Mouse (Mus musculus): ENCODE data around the gene Grip1. TPM values are rescaled to one million over a fixed set of nuclear protein-coding genes. Genes with fewer than 3 reads are reported as not detected.
"Not testable (repeated sequence)": the region's sequence is repeated elsewhere in the genome, so short reads cannot be mapped to it uniquely, and the experiment has no call there.

Gene Grip1
- polyA plus RNA-seq, 1 experiment from 2014 or later = 1.8 TPM

GRCm38 (mm10) chr10:120097564-120097963, 643.9 kb downstream of the Grip1 start:
- WGBS = 58% methylated on average over 5 of the region's 5 CpGs
- peaks cover 11% of the 10 kb centered on the region for H3K36me3 ChIP-seq (ENCODE audit: control insufficient read depth, insufficient read depth, low read length)
- H3K9me3 ChIP-seq (ENCODE audit: control insufficient read depth, low read length) = no peaks in the 10 kb centered on the region
- H3K9ac ChIP-seq (ENCODE audit: low read length) = no peak overlapping the region
- ATAC-seq (ENCODE audit: low read depth) = no peak
- H3K27me3 ChIP-seq (ENCODE audit: control insufficient read depth, insufficient read depth, low read depth, low read length) = no peaks in the 10 kb centered on the region
- H3K4me3 ChIP-seq (ENCODE audit: low read length) = no peak overlapping the region
- no peak overlapping the region for H3K4me2 ChIP-seq (ENCODE audit: low read depth, low read length)
- no peak overlapping the region for H3K27ac ChIP-seq (ENCODE audit: low read length)
- H3K4me1 ChIP-seq (replicated peaks; ENCODE audit: control insufficient read depth, insufficient read depth, low read length) = no peaks in the 10 kb centered on the region

- Histone ChIP-seq H3K9ac (ENCODE audit: low read length) (no peak overlapping the region), H3K4me2 (ENCODE audit: low read depth, low read length) (no peak overlapping the region), H3K27ac (ENCODE audit: low read length) (no peak overlapping the region), H3K27me3 (ENCODE audit: control insufficient read depth, insufficient read depth, low read depth, low read length) (no peaks in the 10 kb centered on the region), H3K4me1 (replicated peaks; ENCODE audit: control insufficient read depth, insufficient read depth, low read length) (no peaks in the 10 kb centered on the region), H3K4me3 (ENCODE audit: low read length) (no peak overlapping the region), H3K36me3 (ENCODE audit: control insufficient read depth, insufficient read depth, low read length) (peaks cover 16% of the 10 kb centered on the region; the same call in 1 of the 2 replicates), H3K9me3 (ENCODE audit: control insufficient read depth, low read length) (no peaks in the 10 kb centered on the region)
- ATAC-seq (ENCODE audit: low read depth) = no peak
- WGBS = 83% methylated on average over 1 of the region's 1 CpGs
Observed at GRCm38 (mm10) chr10:120100806-120101205, 647.2 kb downstream of the Grip1 start.

- ATAC-seq (ENCODE audit: low read depth) = no peak
- H3K27ac ChIP-seq (ENCODE audit: low read length) = no peak overlapping the region
- H3K27me3 ChIP-seq (ENCODE audit: control insufficient read depth, insufficient read depth, low read depth, low read length) = no peaks in the 10 kb centered on the region
- WGBS = 76% methylated on average over 3 of the region's 3 CpGs
- H3K36me3 ChIP-seq (ENCODE audit: control insufficient read depth, insufficient read depth, low read length) = 0 out of 2 replicates have a peak, but pooled peaks cover 2% of the 10 kb centered on the region
- peak overlapping the region; percentile 79 for H3K4me2 ChIP-seq (ENCODE audit: low read depth, low read length)
- H3K4me3 ChIP-seq (ENCODE audit: low read length) = peak overlapping the region; percentile 58
- no peaks in the 10 kb centered on the region for H3K9me3 ChIP-seq (ENCODE audit: control insufficient read depth, low read length)
- H3K9ac ChIP-seq (ENCODE audit: low read length) = peak overlapping the region; percentile 63
- H3K4me1 ChIP-seq (replicated peaks; ENCODE audit: control insufficient read depth, insufficient read depth, low read length) = peaks cover 3% of the 10 kb centered on the region; the same call in 1 of the 2 replicates
Observed at GRCm38 (mm10) chr10:120111691-120112319, 658.2 kb downstream of the Grip1 start.

- Histone ChIP-seq H3K4me2 (ENCODE audit: low read depth, low read length) (peak within 1 kb of the TSS; percentile 79), H3K27ac (ENCODE audit: low read length) (0 out of 2 replicates have a peak within 1 kb of the TSS, but pooled peaks have one; percentile 13), H3K4me3 (ENCODE audit: low read length) (peak within 1 kb of the TSS; percentile 58), H3K9ac (ENCODE audit: low read length) (peak within 1 kb of the TSS; percentile 63), H3K36me3 (ENCODE audit: control insufficient read depth, insufficient read depth, low read length) (0 out of 2 replicates have a peak, but pooled peaks cover 2% of the 10 kb centered on the region), H3K27me3 (ENCODE audit: control insufficient read depth, insufficient read depth, low read depth, low read length) (no peaks in the 10 kb centered on the region), H3K9me3 (ENCODE audit: control insufficient read depth, low read length) (no peaks in the 10 kb centered on the region), H3K4me1 (replicated peaks; ENCODE audit: control insufficient read depth, insufficient read depth, low read length) (peaks cover 3% of the 10 kb centered on the region; the same call in 1 of the 2 replicates)
- peak; percentile 100 for ATAC-seq (ENCODE audit: low read depth)
- under 1% methylated on average over 55 of the region's 55 CpGs for WGBS
Observed at GRCm38 (mm10) chr10:120112507-120113396, 659.1 kb downstream of the Grip1 start, which contains the start of gene Helb. Gene Helb, minus strand, starts transcription at chr10:120112987.

- not testable (repeated sequence) for H3K9ac ChIP-seq (ENCODE audit: low read length); ATAC-seq (ENCODE audit: low read depth); H3K4me1 ChIP-seq (replicated peaks; ENCODE audit: control insufficient read depth, insufficient read depth, low read length); H3K9me3 ChIP-seq (ENCODE audit: control insufficient read depth, low read length); H3K36me3 ChIP-seq (ENCODE audit: control insufficient read depth, insufficient read depth, low read length); H3K27me3 ChIP-seq (ENCODE audit: control insufficient read depth, insufficient read depth, low read depth, low read length); H3K27ac ChIP-seq (ENCODE audit: low read length)
- peak overlapping the region; percentile 79 for H3K4me2 ChIP-seq (ENCODE audit: low read depth, low read length)
- 62% methylated on average over 9 of the region's 9 CpGs for WGBS
- H3K4me3 ChIP-seq (ENCODE audit: low read length) = peak overlapping the region; percentile 58
Observed at GRCm38 (mm10) chr10:120113482-120113881, 659.9 kb downstream of the Grip1 start.

GRCm38 (mm10) chr10:120113980-120114379, 660.4 kb downstream of the Grip1 start:
- Histone ChIP-seq H3K9me3 (ENCODE audit: control insufficient read depth, low read length) (no peaks in the 10 kb centered on the region), H3K4me2 (ENCODE audit: low read depth, low read length) (no peak overlapping the region)
- 72% methylated on average over 6 of the region's 6 CpGs for WGBS

GRCm38 (mm10) chr10:120114493-120114892, 660.9 kb downstream of the Grip1 start:
- Histone ChIP-seq H3K27me3 (ENCODE audit: control insufficient read depth, insufficient read depth, low read depth, low read length) (no peaks in the 10 kb centered on the region), H3K36me3 (ENCODE audit: control insufficient read depth, insufficient read depth, low read length) (no peaks in the 10 kb centered on the region), H3K9ac (ENCODE audit: low read length) (no peak overlapping the region), H3K9me3 (ENCODE audit: control insufficient read depth, low read length) (no peaks in the 10 kb centered on the region), H3K4me3 (ENCODE audit: low read length) (no peak overlapping the region), H3K4me2 (ENCODE audit: low read depth, low read length) (no peak overlapping the region), H3K27ac (ENCODE audit: low read length) (no peak overlapping the region), H3K4me1 (replicated peaks; ENCODE audit: control insufficient read depth, insufficient read depth, low read length) (peaks cover 3% of the 10 kb centered on the region; the same call in 1 of the 2 replicates)
- ATAC-seq (ENCODE audit: low read depth) = no peak
- 36% methylated on average over 7 of the region's 7 CpGs for WGBS

More at GRCm38 (mm10) chr10:120113980-120114379, 660.4 kb downstream of the Grip1 start:
- Histone ChIP-seq H3K27me3 (ENCODE audit: control insufficient read depth, insufficient read depth, low read depth, low read length) (no peaks in the 10 kb centered on the region), H3K36me3 (ENCODE audit: control insufficient read depth, insufficient read depth, low read length) (no peaks in the 10 kb centered on the region), H3K27ac (ENCODE audit: low read length) (no peak overlapping the region), H3K4me3 (ENCODE audit: low read length) (no peak overlapping the region), H3K9ac (ENCODE audit: low read length) (no peak overlapping the region), H3K4me1 (replicated peaks; ENCODE audit: control insufficient read depth, insufficient read depth, low read length) (peaks cover 3% of the 10 kb centered on the region; the same call in 1 of the 2 replicates)
- no peak for ATAC-seq (ENCODE audit: low read depth)

- WGBS = 97% methylated on average over 1 of the region's 1 CpGs
- Histone ChIP-seq H3K4me3 (ENCODE audit: low read length) (no peak overlapping the region), H3K4me2 (ENCODE audit: low read depth, low read length) (no peak overlapping the region), H3K27ac (ENCODE audit: low read length) (no peak overlapping the region), H3K27me3 (ENCODE audit: control insufficient read depth, insufficient read depth, low read depth, low read length) (no peaks in the 10 kb centered on the region), H3K4me1 (replicated peaks; ENCODE audit: control insufficient read depth, insufficient read depth, low read length) (peaks cover 3% of the 10 kb centered on the region; the same call in 1 of the 2 replicates), H3K9ac (ENCODE audit: low read length) (no peak overlapping the region), H3K36me3 (ENCODE audit: control insufficient read depth, insufficient read depth, low read length) (no peaks in the 10 kb centered on the region), H3K9me3 (ENCODE audit: control insufficient read depth, low read length) (no peaks in the 10 kb centered on the region)
- no peak for ATAC-seq (ENCODE audit: low read depth)
Observed at GRCm38 (mm10) chr10:120115249-120115648, 661.6 kb downstream of the Grip1 start.

GRCm38 (mm10) chr10:120123721-120124120, 670.1 kb downstream of the Grip1 start:
- Histone ChIP-seq H3K27me3 (ENCODE audit: control insufficient read depth, insufficient read depth, low read depth, low read length) (no peaks in the 10 kb centered on the region; the same call in 1 of the 2 replicates), H3K9me3 (ENCODE audit: control insufficient read depth, low read length) (no peaks in the 10 kb centered on the region), H3K27ac (ENCODE audit: low read length) (no peak overlapping the region), H3K4me1 (replicated peaks; ENCODE audit: control insufficient read depth, insufficient read depth, low read length) (0 out of 2 replicates have a peak, but pooled peaks cover 3% of the 10 kb centered on the region), H3K9ac (ENCODE audit: low read length) (no peak overlapping the region), H3K4me2 (ENCODE audit: low read depth, low read length) (no peak overlapping the region), H3K36me3 (ENCODE audit: control insufficient read depth, insufficient read depth, low read length) (no peaks in the 10 kb centered on the region), H3K4me3 (ENCODE audit: low read length) (no peak overlapping the region)
- no peak for ATAC-seq (ENCODE audit: low read depth)
- WGBS = 81% methylated on average over 3 of the region's 3 CpGs
